Mouse (Mus musculus) ES-Bruce4 (cell line): ENCODE measurements around the gene Fam170b.

Source experiments
- CTCF ChIP-seq: IDR thresholded peaks from one replicate; pipeline ENCODE4 v1.8.1; 2011; ENCODE audit warnings: low read depth, low read length
- EP300 ChIP-seq: IDR thresholded peaks from 2 replicates; pipeline ENCODE4 v1.6.1; 2011; ENCODE audit warnings: low read depth, low read length; ENCODE audit not compliant: insufficient read depth
- POLR2A ChIP-seq: IDR thresholded peaks from one replicate; pipeline ENCODE4 v1.8.1; 2011; ENCODE audit warnings: low read length; ENCODE audit not compliant: insufficient read depth

GRCm38 (mm10) chr14:32859831-32860569, 26.2 kb downstream of the Fam170b start:
- no peak for TF ChIP-seq CTCF
- TF ChIP-seq EP300: peak; percentile 62; the same call in 1 of the 2 replicates
- no peak for TF ChIP-seq POLR2A
